ENCODE assay signal across 8 mouse cellular contexts in genomic region chr11:80287150-80287549, GRCm38 (mm10). TPM values are rescaled to one million over a fixed set of nuclear protein-coding genes. Genes with fewer than 3 reads are reported as not detected.
DNase-seq lines count a peak whose midpoint lies in the region; ATAC-seq and TF ChIP-seq lines count a peak whose summit lies in the region.

No protein-coding gene starts in this region.

- H3K9ac ChIP-seq in hindbrain, embryonic 11.5 days (ENCODE audit: low read depth, low read length) = no peak overlapping the region
- H3K9ac ChIP-seq in hindbrain, embryonic 13.5 days = no peak overlapping the region

- ATAC-seq in hindbrain, embryonic 11.5 days (ENCODE audit: low FRiP score) = no peak
- ATAC-seq in hindbrain, embryonic 13.5 days (ENCODE audit: low FRiP score) = no peak
- no peak for ATAC-seq in Patski

- WGBS in hindbrain, embryonic 11.5 days = 21% methylated on average over 5 of the region's 5 CpGs
- WGBS in hindbrain, embryonic 13.5 days = 15% methylated on average over 5 of the region's 5 CpGs

- DNase-seq in hindbrain, embryonic 11.5 days (ENCODE audit: low spot score) = peak; percentile 90
- DNase-seq in Patski (ENCODE audit: low read depth, low spot score) = no peak
- peak; percentile 82 to 90 for DNase-seq in cerebellum, postnatal 10 days
- peak; percentile 73 to 85 for DNase-seq in heart, postnatal 10 days
- DNase-seq in left cerebral cortex, postnatal 25 days (ENCODE audit: low spot score in 2 of 2) = peak; percentile 76 to 77
- DNase-seq in natural killer cell, adult 2 months (ENCODE audit: low spot score in 2 of 2) = peak; percentile 54 to 66
- DNase-seq in testis, postnatal 10 days (ENCODE audit: low spot score) = peak; percentile 78

- intact Hi-C loops in heart, postnatal 10 days (cut with DNase I) = loop anchor here (1.0 kb wide), 1 partner anchor 65 kb away; no protein-coding TSS in a partner anchor
- intact Hi-C loops in left cerebral cortex, postnatal 25 days (cut with DNase I) = loop anchor here (1.0 kb wide), 1 partner anchor 64 kb away; no protein-coding TSS in a partner anchor

- POLR2A ChIA-PET in Patski (lab: Charles Lee) = no interaction called here

- in situ Hi-C loops in Patski (cut with MboI; ENCODE audit: low pct_unique_long_range_greater_than_20kb) = loop anchor here (10.0 to 25.0 kb wide), 2 partner anchors 378 to 1325 kb away; no protein-coding TSS in a partner anchor

- 0 out of 2 replicates have a peak, but pooled peaks cover 2% of the 10 kb centered on the region for H3K4me1 ChIP-seq in hindbrain, embryonic 11.5 days (replicated peaks; ENCODE audit: control insufficient read depth, insufficient read depth, low read length)
- peaks cover 25% of the 10 kb centered on the region for H3K4me1 ChIP-seq in hindbrain, embryonic 13.5 days (replicated peaks)

- no peaks in the 10 kb centered on the region for H3K9me3 ChIP-seq in hindbrain, embryonic 11.5 days (ENCODE audit: control insufficient read depth, low read length)
- no peaks in the 10 kb centered on the region for H3K9me3 ChIP-seq in hindbrain, embryonic 13.5 days

- no peak overlapping the region for H3K4me2 ChIP-seq in hindbrain, embryonic 11.5 days (replicated peaks; ENCODE audit: low read depth, low read length)
- no peak overlapping the region for H3K4me2 ChIP-seq in hindbrain, embryonic 13.5 days

- no peaks in the 10 kb centered on the region for H3K36me3 ChIP-seq in hindbrain, embryonic 11.5 days (ENCODE audit: control insufficient read depth, insufficient read depth, low read length)
- H3K36me3 ChIP-seq in hindbrain, embryonic 13.5 days = no peaks in the 10 kb centered on the region

- H3K4me3 ChIP-seq in hindbrain, embryonic 11.5 days (ENCODE audit: low read depth, low read length) = no peak overlapping the region
- H3K4me3 ChIP-seq in hindbrain, embryonic 13.5 days = no peak overlapping the region

- no peak overlapping the region for H3K27ac ChIP-seq in hindbrain, embryonic 11.5 days (ENCODE audit: low read depth, low read length)
- H3K27ac ChIP-seq in hindbrain, embryonic 13.5 days = no peak overlapping the region

- peak; percentile 96 for TF ChIP-seq CTCF in Patski (IDR thresholded peaks at IDR 0.05)

- CTCF ChIA-PET in Patski (lab: Charles Lee) = interaction anchor here (0.8 to 2.4 kb wide), 21 partner anchors 8 to 82 kb away, joined by 3 to 22 read pairs (median 5); partner anchors contain the start of gene Rhbdl3

- H3K27me3 ChIP-seq in hindbrain, embryonic 11.5 days (ENCODE audit: control insufficient read depth, insufficient read depth, low read length) = no peaks in the 10 kb centered on the region
- no peaks in the 10 kb centered on the region for H3K27me3 ChIP-seq in hindbrain, embryonic 13.5 days
- no peaks in the 10 kb centered on the region for H3K27me3 ChIP-seq in Patski

RNA-seq across cellular contexts. Expression of gene Rhbdl3, which starts 13.6 kb away (rescaled TPM):
- polyA plus RNA-seq in hindbrain, embryonic 11.5 days (2014; fragmentation: Nextera tagmentation; extraction: Ambion mirVana) = 13.4 and 16.4 TPM in 2 replicates
- polyA plus RNA-seq in hindbrain, embryonic 13.5 days (2015; fragmentation: Nextera tagmentation; extraction: Ambion mirVana) = 14.0 and 16.0 TPM in 2 replicates
- polyA plus RNA-seq in Patski (2021) = 5.8 TPM
- total RNA-seq in heart, postnatal 10 days (2021) = 1 to 10 TPM; 2.3 to 2.5 TPM
- total RNA-seq in left cerebral cortex, postnatal 25 days (2021) = 10 to 100 TPM; 28.5 to 29.7 TPM
